Mouse (Mus musculus): ENCODE measurements around the gene Zfand3. TPM values are rescaled to one million over a fixed set of nuclear protein-coding genes. Genes with fewer than 3 reads are reported as not detected.
A peak's percentile ranks its signal among the peaks of the same experiment; 100 is the strongest.

Gene Zfand3
- polyA plus RNA-seq, 2 experiments, result 9.6 to 19.2 TPM

DNA sequence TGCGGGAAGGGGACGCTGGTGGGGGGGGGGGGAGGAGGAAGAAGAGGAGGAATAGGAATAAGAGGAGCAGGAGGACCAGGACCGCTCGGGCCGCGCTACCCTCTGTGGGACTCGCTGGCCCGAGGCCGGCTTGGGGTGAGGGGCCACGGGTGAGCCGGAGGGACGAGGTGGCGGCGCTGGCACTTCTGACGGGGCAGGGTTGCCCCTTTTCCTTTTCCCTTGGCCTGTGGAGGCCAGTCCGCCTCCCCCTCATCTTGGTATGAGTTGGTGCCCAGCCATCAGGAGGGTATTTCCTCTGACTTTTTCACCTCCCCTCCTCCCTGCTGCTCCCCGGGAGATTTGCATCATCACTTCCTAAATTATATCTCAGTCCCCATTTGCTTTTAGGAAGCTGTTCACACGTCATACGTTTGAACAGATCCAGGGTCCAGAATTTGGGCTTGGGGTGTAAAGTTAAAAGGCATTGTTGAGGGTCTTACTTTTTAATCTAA lies 963 bp downstream of the Zfand3 start:
- Histone ChIP-seq H3K4me2 (ENCODE audit: low read depth) (peak overlapping the region; percentile 92), H3K27me3 (ENCODE audit: control insufficient read depth, insufficient read depth, low read length) (no peaks in the 10 kb centered on the region), H3K9ac (replicated peaks) (peak overlapping the region; percentile 99), H3K9me3 (ENCODE audit: control insufficient read depth, low read length) (no peaks in the 10 kb centered on the region), H3K4me1 (replicated peaks; ENCODE audit: control insufficient read depth in 2 of 2, insufficient read depth in 2 of 2, low read length in 1 of 2) (peaks cover 20 to 34% of the 10 kb centered on the region in 2 experiments), H3K27ac (peak overlapping the region; percentile 96), H3K4me3 (ENCODE audit: insufficient read depth in 1 of 2, low read depth in 2 of 2, low read length in 2 of 2) (peak overlapping the region; percentile 85 to 94), H3K36me3 (replicated peaks; ENCODE audit: control insufficient read depth, insufficient read depth, low read depth) (no peaks in the 10 kb centered on the region)
- DNase-seq (ENCODE audit: low read depth in 3 of 3, low spot score in 3 of 3), result no peak
- no peak for ATAC-seq (ENCODE audit: insufficient read depth)
- TF ChIP-seq CTCF (IDR thresholded peaks at IDR 0.05; ENCODE audit: low read depth) (no peak), EP300 (IDR thresholded peaks at IDR 0.05; ENCODE audit: low read depth) (no peak)
- under 1% methylated on average over 17 of the region's 19 CpGs for WGBS (ENCODE audit: insufficient replicate concordance)

DNA sequence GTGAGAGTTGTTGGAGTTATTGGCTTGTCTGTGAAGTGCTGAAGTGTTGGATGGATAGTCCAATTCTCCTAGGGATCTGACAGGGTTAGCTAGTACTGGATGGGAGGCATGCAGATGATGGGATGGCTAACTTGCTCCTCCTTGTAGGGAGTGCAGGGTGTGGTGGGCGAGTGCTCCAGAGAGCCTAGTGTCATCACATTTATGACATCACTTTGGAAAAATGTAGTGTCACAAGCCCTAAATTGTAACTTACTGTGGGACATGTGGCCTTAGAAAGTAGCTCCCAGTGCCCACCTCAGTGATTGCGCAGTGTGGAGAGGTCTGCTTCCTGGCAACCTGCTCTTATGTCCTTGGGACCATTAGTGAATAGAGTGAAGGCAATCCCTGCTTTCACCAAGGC lies 2.3 kb downstream of the Zfand3 start:
- H3K9ac ChIP-seq (replicated peaks), result no peak overlapping the region
- DNase-seq (ENCODE audit: low read depth in 3 of 3, low spot score in 3 of 3) (no peak), ATAC-seq (ENCODE audit: insufficient read depth) (no peak)
- peak overlapping the region; percentile 92 for H3K4me2 ChIP-seq (ENCODE audit: low read depth)
- no peaks in the 10 kb centered on the region for H3K9me3 ChIP-seq (ENCODE audit: control insufficient read depth, low read length)
- H3K36me3 ChIP-seq (replicated peaks; ENCODE audit: control insufficient read depth, insufficient read depth, low read depth), result no peaks in the 10 kb centered on the region
- H3K4me1 ChIP-seq (replicated peaks; ENCODE audit: control insufficient read depth in 2 of 2, insufficient read depth in 2 of 2, low read length in 1 of 2), result peaks cover 20 to 34% of the 10 kb centered on the region in 2 experiments
- no peak overlapping the region; the same call in 1 of the 2 replicates for H3K27ac ChIP-seq
- H3K27me3 ChIP-seq (ENCODE audit: control insufficient read depth, insufficient read depth, low read length), result no peaks in the 10 kb centered on the region
- H3K4me3 ChIP-seq (ENCODE audit: insufficient read depth in 1 of 2, low read depth in 2 of 2, low read length in 2 of 2), result no peak overlapping the region
- WGBS (ENCODE audit: insufficient replicate concordance), result 82% methylated on average over 2 of the region's 2 CpGs
- no peak for TF ChIP-seq CTCF (IDR thresholded peaks at IDR 0.05; ENCODE audit: low read depth)
- no peak for TF ChIP-seq EP300 (IDR thresholded peaks at IDR 0.05; ENCODE audit: low read depth)

DNA sequence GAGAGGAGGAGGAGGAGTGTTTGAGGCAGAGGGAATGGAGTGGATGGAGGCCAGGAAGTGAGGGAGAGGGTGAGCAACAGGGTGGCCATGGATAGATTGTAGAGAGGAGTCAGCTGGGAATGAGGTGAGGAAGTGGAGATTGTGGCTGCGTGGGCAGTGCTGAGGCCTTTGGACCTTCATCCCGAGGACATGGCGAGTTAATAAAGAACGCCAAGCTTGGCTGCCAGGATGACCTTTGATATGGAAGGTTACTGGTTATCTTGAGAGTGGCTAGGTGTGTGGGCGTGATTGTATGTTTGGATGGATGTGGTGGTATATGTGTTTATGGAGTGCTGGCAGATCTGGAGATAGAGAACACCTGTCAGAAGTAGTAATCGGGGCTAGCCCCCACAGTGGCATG lies 3.4 kb downstream of the Zfand3 start:
- Histone ChIP-seq H3K4me1 (replicated peaks; ENCODE audit: control insufficient read depth in 2 of 2, insufficient read depth in 2 of 2, low read length in 1 of 2) (peaks cover 20 to 34% of the 10 kb centered on the region in 2 experiments), H3K27ac (no peak overlapping the region), H3K4me2 (ENCODE audit: low read depth) (peak overlapping the region; percentile 37), H3K36me3 (replicated peaks; ENCODE audit: control insufficient read depth, insufficient read depth, low read depth) (no peaks in the 10 kb centered on the region), H3K9ac (replicated peaks) (no peak overlapping the region), H3K9me3 (ENCODE audit: control insufficient read depth, low read length) (no peaks in the 10 kb centered on the region), H3K27me3 (ENCODE audit: control insufficient read depth, insufficient read depth, low read length) (no peaks in the 10 kb centered on the region), H3K4me3 (ENCODE audit: insufficient read depth in 1 of 2, low read depth in 2 of 2, low read length in 2 of 2) (no peak overlapping the region)
- no peak for DNase-seq (ENCODE audit: low read depth in 3 of 3, low spot score in 3 of 3)
- no peak for ATAC-seq (ENCODE audit: insufficient read depth)
- 63% methylated on average over 6 of the region's 6 CpGs for WGBS (ENCODE audit: insufficient replicate concordance)
- TF ChIP-seq EP300 (IDR thresholded peaks at IDR 0.05; ENCODE audit: low read depth) (no peak), CTCF (IDR thresholded peaks at IDR 0.05; ENCODE audit: low read depth) (no peak)

GRCm38 (mm10) chr17:30008392-30008791 lies 3.9 kb downstream of the Zfand3 start:
- H3K9me3 ChIP-seq (ENCODE audit: control insufficient read depth, low read length), result no peaks in the 10 kb centered on the region
- H3K27ac ChIP-seq, result no peak overlapping the region
- no peak for TF ChIP-seq CTCF (IDR thresholded peaks at IDR 0.05; ENCODE audit: low read depth)
- TF ChIP-seq EP300 (IDR thresholded peaks at IDR 0.05; ENCODE audit: low read depth), result no peak
- peak overlapping the region; percentile 20 for H3K4me2 ChIP-seq (ENCODE audit: low read depth)
- no peaks in the 10 kb centered on the region for H3K36me3 ChIP-seq (replicated peaks; ENCODE audit: control insufficient read depth, insufficient read depth, low read depth)
- peaks cover 20 to 31% of the 10 kb centered on the region in 2 experiments for H3K4me1 ChIP-seq (replicated peaks; ENCODE audit: control insufficient read depth in 2 of 2, insufficient read depth in 2 of 2, low read length in 1 of 2)
- H3K27me3 ChIP-seq (ENCODE audit: control insufficient read depth, insufficient read depth, low read length), result no peaks in the 10 kb centered on the region
- DNase-seq (ENCODE audit: low read depth in 3 of 3, low spot score in 3 of 3) (no peak), ATAC-seq (ENCODE audit: insufficient read depth) (no peak)
- no peak overlapping the region for H3K4me3 ChIP-seq (ENCODE audit: insufficient read depth in 1 of 2, low read depth in 2 of 2, low read length in 2 of 2)
- H3K9ac ChIP-seq (replicated peaks), result no peak overlapping the region

GRCm38 (mm10) chr17:30014660-30015059 lies 10.1 kb downstream of the Zfand3 start:
- DNase-seq (ENCODE audit: low read depth in 3 of 3, low spot score in 3 of 3), result no peak
- H3K4me1 ChIP-seq (replicated peaks; ENCODE audit: control insufficient read depth in 2 of 2, insufficient read depth in 2 of 2, low read length in 1 of 2), result peaks cover 0 to 6% of the 10 kb centered on the region in 2 experiments; a peak in 2 of 4 replicates
- H3K4me3 ChIP-seq (ENCODE audit: insufficient read depth in 1 of 2, low read depth in 2 of 2, low read length in 2 of 2), result no peak overlapping the region
- no peak for ATAC-seq (ENCODE audit: insufficient read depth)
- no peak overlapping the region for H3K4me2 ChIP-seq (ENCODE audit: low read depth)
- TF ChIP-seq EP300 (IDR thresholded peaks at IDR 0.05; ENCODE audit: low read depth) (no peak), CTCF (IDR thresholded peaks at IDR 0.05; ENCODE audit: low read depth) (no peak)
- H3K9me3 ChIP-seq (ENCODE audit: control insufficient read depth, low read length), result no peaks in the 10 kb centered on the region
- no peak overlapping the region for H3K27ac ChIP-seq
- no peak overlapping the region for H3K9ac ChIP-seq (replicated peaks)
- no peaks in the 10 kb centered on the region for H3K36me3 ChIP-seq (replicated peaks; ENCODE audit: control insufficient read depth, insufficient read depth, low read depth)
- H3K27me3 ChIP-seq (ENCODE audit: control insufficient read depth, insufficient read depth, low read length), result no peaks in the 10 kb centered on the region
- WGBS (ENCODE audit: insufficient replicate concordance), result 77% methylated on average over 4 of the region's 4 CpGs

All from liver, embryonic 14.5 days (tissue).